Comparison of ENCODE assay signal across 8 mouse cellular contexts in the genomic region with DNA sequence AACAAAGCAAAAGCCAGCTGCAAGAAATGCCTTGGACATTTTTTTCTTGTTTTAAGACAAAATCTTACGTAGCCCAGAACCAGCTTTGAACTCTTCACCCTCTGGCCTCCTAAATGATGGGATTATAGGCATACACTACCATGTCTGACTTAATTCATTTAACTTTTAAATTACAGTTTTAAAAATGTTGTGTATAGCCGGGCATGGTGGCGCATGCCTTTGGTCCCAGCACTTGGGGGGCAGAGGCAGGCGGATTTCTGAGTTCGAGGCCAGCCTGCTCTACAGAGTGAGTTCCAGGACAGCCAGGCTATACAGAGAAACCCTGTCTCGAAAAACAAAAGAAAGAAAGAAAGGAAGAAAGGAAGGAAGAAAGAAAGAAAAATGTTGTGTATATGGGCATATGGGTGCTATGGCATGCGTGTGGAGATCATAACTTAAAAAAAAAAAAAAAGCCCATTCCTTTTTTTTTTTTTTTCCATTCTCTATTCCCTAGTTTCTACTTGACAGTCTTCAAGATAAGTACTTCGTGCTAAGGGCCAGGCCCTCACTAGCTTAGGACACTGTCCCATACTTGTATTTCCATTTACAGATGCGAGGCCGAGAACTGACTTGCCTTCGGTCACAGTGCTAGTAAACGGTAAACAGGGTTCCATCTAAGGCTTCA. TPM values are rescaled to one million over a fixed set of nuclear protein-coding genes. Genes with fewer than 3 reads are reported as not detected.
DNase-seq lines count a peak whose midpoint lies in the region; ATAC-seq and TF ChIP-seq lines count a peak whose summit lies in the region.

No protein-coding gene starts in this region.

- no peaks in the 10 kb centered on the region for H3K27me3 ChIP-seq in C2C12 (ENCODE audit: control insufficient read depth, insufficient read depth, insufficient read length)
- H3K27me3 ChIP-seq in forebrain, embryonic 13.5 days = no peaks in the 10 kb centered on the region
- no peaks in the 10 kb centered on the region for H3K27me3 ChIP-seq in liver, embryonic 12.5 days (replicated peaks)

- H3K9ac ChIP-seq in forebrain, embryonic 13.5 days = peak overlapping the region; percentile 87
- H3K9ac ChIP-seq in liver, embryonic 12.5 days = peak overlapping the region; percentile 92

- peak overlapping the region; percentile 90 for H3ac ChIP-seq in C2C12 (ENCODE audit: control insufficient read depth, insufficient read length, low read depth)

- no peak for DNase-seq in gastrocnemius, adult 2 months
- no peak for DNase-seq in gastrocnemius, postnatal 14 days
- no peak for DNase-seq in Muller cell, postnatal 12 days (ENCODE audit: inconsistent ontology term)
- DNase-seq in right cerebral cortex, postnatal 10 days (ENCODE audit: low spot score in 2 of 2) = no peak
- DNase-seq in layer of hippocampus, adult 9-11 months = no peak

- H3K79me3 ChIP-seq in C2C12 (ENCODE audit: low read depth) = peaks cover 12% of the 10 kb centered on the region

- peak overlapping the region; percentile 100 for H3K27ac ChIP-seq in gastrocnemius, adult 2 months
- H3K27ac ChIP-seq in forebrain, embryonic 13.5 days = peak overlapping the region; percentile 97
- H3K27ac ChIP-seq in liver, embryonic 12.5 days = peak overlapping the region; percentile 99

- peaks cover 9% of the 10 kb centered on the region for H3K4me1 ChIP-seq in forebrain, embryonic 13.5 days
- H3K4me1 ChIP-seq in liver, embryonic 12.5 days = peaks cover 45% of the 10 kb centered on the region

- 40% methylated on average over 12 of the region's 12 CpGs for WGBS in forebrain, embryonic 13.5 days
- WGBS in liver, embryonic 12.5 days (ENCODE audit: insufficient replicate concordance) = 33% methylated on average over 12 of the region's 12 CpGs

- ATAC-seq in forebrain, embryonic 13.5 days = no peak
- ATAC-seq in liver, embryonic 12.5 days = no peak

- intact Hi-C loops in gastrocnemius, adult 2 months (cut with DNase I) = loop anchor here (2.0 kb wide), 1 partner anchor 38 kb away; the partner anchor contains the start of gene Sptssa
- intact Hi-C loops in gastrocnemius, postnatal 14 days (cut with DNase I; ENCODE audit: low total_unique reads) = loop anchor here (10.0 kb wide), 1 partner anchor 100 kb away; the partner anchor contains the start of gene Snx6

- peak overlapping the region; percentile 85 for H3K4me3 ChIP-seq in gastrocnemius, adult 2 months
- peak overlapping the region; percentile 65 for H3K4me3 ChIP-seq in C2C12 (ENCODE audit: insufficient read depth, poor library complexity, severe bottlenecking)
- peak overlapping the region; percentile 72 for H3K4me3 ChIP-seq in forebrain, embryonic 13.5 days
- H3K4me3 ChIP-seq in liver, embryonic 12.5 days = peak overlapping the region; percentile 89

- H3K9me3 ChIP-seq in forebrain, embryonic 13.5 days (replicated peaks) = no peaks in the 10 kb centered on the region
- H3K9me3 ChIP-seq in liver, embryonic 12.5 days (replicated peaks) = no peaks in the 10 kb centered on the region

- peaks cover 14% of the 10 kb centered on the region for H3K36me3 ChIP-seq in C2C12 (ENCODE audit: control insufficient read depth, insufficient read depth)
- H3K36me3 ChIP-seq in forebrain, embryonic 13.5 days (ENCODE audit: poor library complexity, severe bottlenecking) = peaks cover 20% of the 10 kb centered on the region
- peaks cover 28% of the 10 kb centered on the region for H3K36me3 ChIP-seq in liver, embryonic 12.5 days

- H3K4me2 ChIP-seq in forebrain, embryonic 13.5 days = peak overlapping the region; percentile 64
- H3K4me2 ChIP-seq in liver, embryonic 12.5 days = peak overlapping the region; percentile 87

- TF ChIP-seq CTCF in gastrocnemius, adult 2 months (IDR thresholded peaks at IDR 0.05) = no peak
- no peak for TF ChIP-seq CTCF in C2C12 (IDR thresholded peaks at IDR 0.05; ENCODE audit: control insufficient read depth, insufficient read depth, insufficient read length)

- peaks cover 29% of the 10 kb centered on the region for H3K79me2 ChIP-seq in C2C12 (ENCODE audit: control insufficient read depth, insufficient read depth)

TF ChIP-seq in C2C12, 6 proteins besides CTCF, POLR2A, EP300 and RAD21:
- TF ChIP-seq MAX (IDR thresholded peaks at IDR 0.05) (no peak), MYOG (IDR thresholded peaks at IDR 0.05; ENCODE audit: control insufficient read depth, extremely low read depth, insufficient read length) (no peak), MYOD1 (IDR thresholded peaks at IDR 0.05; ENCODE audit: control insufficient read depth, insufficient read length, low read depth) (no peak), CEBPB (IDR thresholded peaks at IDR 0.05; ENCODE audit: low read depth) (no peak), USF1 (IDR thresholded peaks at IDR 0.05; ENCODE audit: low read depth) (no peak)
TF ChIP-seq in C2C12: peak in this region for 0.

RNA-seq across cellular contexts. Expression of gene Eapp, which starts 0.7 kb away (rescaled TPM):
- 10 to 100 TPM; 17.8 to 18.5 TPM for total RNA-seq in gastrocnemius, adult 2 months (2021)
- 10 to 100 TPM; 17.5 to 19.6 TPM for total RNA-seq in gastrocnemius, postnatal 14 days (2021)
- polyA plus RNA-seq in C2C12 (2012; fragmentation: generic; extraction: Trizol) = 38.8 TPM
- 89.6 and 106 TPM in 2 replicates for polyA plus RNA-seq in forebrain, embryonic 13.5 days (2015; fragmentation: Nextera tagmentation; extraction: Ambion mirVana)
- polyA plus RNA-seq in liver, embryonic 12.5 days (2016; fragmentation: Nextera tagmentation; extraction: Ambion mirVana) = 47.1 and 48.3 TPM in 2 replicates

RNA-seq across cellular contexts. Expression of gene Sptssa, which starts 38.6 kb away (rescaled TPM):
- total RNA-seq in gastrocnemius, adult 2 months (2021) = 10 to 100 TPM; 13.7 to 20.3 TPM
- total RNA-seq in gastrocnemius, postnatal 14 days (2021) = 10 to 100 TPM; 19.1 to 22.9 TPM
- 35.3 TPM for polyA plus RNA-seq in C2C12 (2012; fragmentation: generic; extraction: Trizol)
- 182 and 185 TPM in 2 replicates for polyA plus RNA-seq in forebrain, embryonic 13.5 days (2015; fragmentation: Nextera tagmentation; extraction: Ambion mirVana)
- 58.8 and 58.9 TPM in 2 replicates for polyA plus RNA-seq in liver, embryonic 12.5 days (2016; fragmentation: Nextera tagmentation; extraction: Ambion mirVana)
